In the genomic region with DNA sequence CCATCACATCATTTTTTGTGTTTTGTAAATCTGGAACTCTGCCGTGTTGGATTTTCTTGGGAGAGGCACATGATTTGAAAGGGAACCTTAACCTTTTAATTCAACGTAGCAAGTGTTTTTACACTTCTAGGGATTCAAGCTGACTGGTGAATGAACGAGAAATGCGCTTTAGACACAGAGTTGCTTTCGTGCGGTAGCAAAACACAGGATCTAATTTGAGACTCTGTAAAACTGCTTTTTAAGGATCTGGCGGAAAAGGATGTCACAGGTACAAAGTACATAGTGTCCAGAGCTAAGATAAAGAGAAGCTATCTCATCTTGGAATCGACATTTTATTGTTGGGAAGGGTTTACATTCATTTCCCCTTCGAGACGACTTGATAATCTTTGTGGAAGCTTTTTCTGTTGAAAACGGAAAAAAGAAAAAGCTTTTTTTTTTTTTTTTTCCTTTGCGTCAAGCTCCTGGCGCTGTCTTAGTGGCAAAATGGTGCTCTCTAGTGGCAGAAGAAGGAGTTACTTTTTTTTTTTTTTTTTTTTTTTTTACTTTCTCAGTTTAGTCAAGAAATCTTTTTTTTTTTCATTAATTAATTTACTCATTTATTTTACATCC, we compare ENCODE assay signal across 8 mouse cellular contexts. TPM values are rescaled to one million over a fixed set of nuclear protein-coding genes. Genes with fewer than 3 reads are reported as not detected.
DNase-seq lines count a peak whose midpoint lies in the region; ATAC-seq and TF ChIP-seq lines count a peak whose summit lies in the region.

No protein-coding gene starts in this region.

- no peak overlapping the region; the same call in 1 of the 2 replicates for H3K9ac ChIP-seq in midbrain, embryonic 14.5 days (replicated peaks; ENCODE audit: low read length)

- peak overlapping the region; percentile 68 for H3K27ac ChIP-seq in layer of hippocampus, adult 2 months
- 0 out of 2 replicates have a peak overlapping the region, but pooled peaks have one; percentile 27 for H3K27ac ChIP-seq in midbrain, embryonic 14.5 days (replicated peaks; ENCODE audit: low read depth, low read length)

- WGBS in midbrain, embryonic 14.5 days = 21% methylated on average over 13 of the region's 13 CpGs

- H3K27me3 ChIP-seq in midbrain, embryonic 14.5 days (ENCODE audit: control insufficient read depth, insufficient read depth, low read length) = no peaks in the 10 kb centered on the region

- ATAC-seq in granulocyte monocyte progenitor cell, adult 5-6 weeks (replicated peaks; ENCODE audit: poor library complexity, severe bottlenecking) = peak; percentile 40; the same call in 1 of the 2 replicates
- ATAC-seq in midbrain, embryonic 14.5 days (ENCODE audit: low FRiP score, low TSS enrichment) = no peak

- H3K4me1 ChIP-seq in midbrain, embryonic 14.5 days (ENCODE audit: control insufficient read depth, insufficient read depth, low read length) = no peaks in the 10 kb centered on the region

- peak overlapping the region; percentile 54 for H3K4me3 ChIP-seq in layer of hippocampus, adult 2 months
- peak overlapping the region; percentile 23 for H3K4me3 ChIP-seq in midbrain, embryonic 14.5 days (replicated peaks; ENCODE audit: low read depth, low read length)

- no peak for DNase-seq in layer of hippocampus, adult 2 months (ENCODE audit: low spot score in 2 of 2)
- DNase-seq in layer of hippocampus, adult 9-10 months (ENCODE audit: low spot score) = no peak
- peak; percentile 66 for DNase-seq in adipocyte (ENCODE audit: low spot score)
- DNase-seq in midbrain, embryonic 14.5 days = peak; percentile 73
- no peak for DNase-seq in adrenal gland, adult 8-10 months
- no peak for DNase-seq in cerebellum, adult 11-12 months
- no peak for DNase-seq in ovary, postnatal 36 days (ENCODE audit: low spot score)

- peak; percentile 78 for TF ChIP-seq CTCF in layer of hippocampus, adult 2 months (conservative IDR thresholded peaks at IDR 0.05)

- peak overlapping the region; percentile 54 for H3K4me2 ChIP-seq in midbrain, embryonic 14.5 days (ENCODE audit: low read length)

- H3K9me3 ChIP-seq in midbrain, embryonic 14.5 days (ENCODE audit: control insufficient read depth, low read length) = no peaks in the 10 kb centered on the region

- H3K36me3 ChIP-seq in midbrain, embryonic 14.5 days (ENCODE audit: control insufficient read depth, insufficient read depth, low read length) = no peaks in the 10 kb centered on the region

RNA-seq across cellular contexts. Expression of a gene that starts 23.6 kb away (rescaled TPM):
- total RNA-seq in layer of hippocampus, adult 2 months (2021) = under 1 TPM in 1 of 2 experiments, not detected in 1; 0.22 TPM
- not detected in 2 replicates for total RNA-seq in granulocyte monocyte progenitor cell, adult 5-6 weeks (2014; fragmentation: Nextera tagmentation)
- total RNA-seq in granulocyte monocyte progenitor cell, adult 5-6 weeks (2017) = not detected in 2 replicates
- polyA plus RNA-seq in midbrain, embryonic 14.5 days (2014; fragmentation: Nextera tagmentation; extraction: Ambion mirVana) = 0.07 TPM in 2 replicates
- under 1 TPM in 1 of 4 experiments, not detected in 3; 0.35 TPM for total RNA-seq in adrenal gland, adult 8-10 months (2022)

Comparison
In these comparisons a context has a peak if more than half of its experiments do, and no peak if none do; other contexts are left out.
1. DNase-seq: peak in adipocyte (single experiment) and midbrain, embryonic 14.5 days (single experiment); none in layer of hippocampus, adult 2 months (0 of 2), layer of hippocampus, adult 9-10 months (single experiment), adrenal gland, adult 8-10 months (single experiment), cerebellum, adult 11-12 months (single experiment) and ovary, postnatal 36 days (single experiment).